Mouse (Mus musculus) thymus, postnatal 0 days (tissue): ENCODE measurements around the gene Gm20388. TPM values are rescaled to one million over a fixed set of nuclear protein-coding genes. Genes with fewer than 3 reads are reported as not detected.

Experiments used
- DNase-seq: peaks from one replicate; pipeline ENCODE4 v3.0.0-alpha.2; 2015; ENCODE audit warnings: low spot score
- polyA plus RNA-seq: library from polyadenylated mRNA; unstranded; fragments of >200 nt; fragmentation: Nextera tagmentation; extraction: Ambion mirVana; gene quantifications from 2 replicates; pipeline ENCODE4 v1.2.1, GENCODE M21; 2015

The Gm20388 gene
- polyA plus RNA-seq, 1 experiment from 2014 or later: not detected

DNA sequence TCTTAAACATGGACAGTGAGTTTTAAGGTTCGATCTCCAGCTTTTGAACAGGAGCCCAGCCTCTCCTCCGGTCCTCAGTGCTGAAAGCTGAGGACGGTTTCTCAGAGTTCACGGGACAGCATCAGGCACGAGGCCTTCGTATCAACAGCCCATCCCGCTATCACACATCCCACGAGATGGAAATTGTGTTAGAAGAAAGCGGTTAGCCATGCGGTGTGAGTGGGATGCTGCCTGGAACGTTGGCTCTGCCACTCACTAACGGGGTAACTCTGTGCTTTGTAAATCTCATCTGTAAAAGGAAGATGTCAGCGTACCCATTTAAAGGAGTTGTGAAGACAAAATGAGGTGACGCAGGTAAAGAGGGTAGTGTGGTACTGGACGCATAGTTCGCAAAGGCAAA lies 3796.5 kb downstream of the Gm20388 start:
- DNase-seq: no peak

DNA sequence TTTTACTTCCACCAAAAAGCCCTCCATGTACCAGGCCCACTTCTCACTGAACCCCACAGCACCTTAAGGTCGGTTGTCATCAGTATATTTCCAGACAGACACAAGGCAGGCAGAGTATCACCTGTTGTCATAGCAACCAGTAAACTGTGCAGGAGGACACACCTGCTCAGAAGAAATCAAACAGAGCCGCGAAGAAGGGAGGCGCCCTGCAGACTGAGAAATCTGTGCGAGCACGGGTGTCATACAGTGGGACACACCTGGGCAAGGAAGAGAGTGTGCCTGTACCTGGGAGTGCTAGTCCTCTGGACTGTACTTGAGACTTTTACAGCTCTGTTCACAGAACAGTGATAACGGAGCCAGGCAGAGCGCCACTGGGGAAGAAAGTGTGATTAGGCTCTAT lies 3798.1 kb downstream of the Gm20388 start:
- DNase-seq: no peak

DNA sequence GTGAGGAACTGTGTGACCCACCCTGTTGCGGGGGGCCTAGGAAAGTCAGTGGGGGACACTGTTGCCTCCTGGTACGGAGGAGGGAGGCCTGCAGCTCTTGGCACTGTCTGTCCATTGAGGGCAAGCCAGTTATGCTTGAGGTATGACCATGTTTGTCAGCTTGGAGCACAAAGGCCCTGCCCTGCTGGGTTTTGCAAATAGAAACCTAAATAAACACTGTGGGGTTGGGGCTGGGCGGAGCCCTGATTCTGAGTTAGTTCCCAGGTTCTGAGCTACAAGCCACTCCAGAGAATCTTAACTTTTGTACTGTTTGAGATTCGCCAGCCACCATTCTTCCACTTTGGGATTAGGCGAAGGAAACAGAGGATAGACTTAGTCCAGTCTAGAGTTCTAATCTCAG lies 3799.7 kb downstream of the Gm20388 start:
- DNase-seq: no peak

GRCm38 (mm10) chr8:123714451-123714850 lies 3803.8 kb downstream of the Gm20388 start:
- no peak for DNase-seq

- no peak for DNase-seq
Measured at GRCm38 (mm10) chr8:123715916-123716592, 3805.4 kb downstream of the Gm20388 start.

- DNase-seq: no peak
Measured at GRCm38 (mm10) chr8:123717104-123717503, 3806.5 kb downstream of the Gm20388 start.

- DNase-seq: no peak
Measured at GRCm38 (mm10) chr8:123717516-123718490, 3807.2 kb downstream of the Gm20388 start.

DNA sequence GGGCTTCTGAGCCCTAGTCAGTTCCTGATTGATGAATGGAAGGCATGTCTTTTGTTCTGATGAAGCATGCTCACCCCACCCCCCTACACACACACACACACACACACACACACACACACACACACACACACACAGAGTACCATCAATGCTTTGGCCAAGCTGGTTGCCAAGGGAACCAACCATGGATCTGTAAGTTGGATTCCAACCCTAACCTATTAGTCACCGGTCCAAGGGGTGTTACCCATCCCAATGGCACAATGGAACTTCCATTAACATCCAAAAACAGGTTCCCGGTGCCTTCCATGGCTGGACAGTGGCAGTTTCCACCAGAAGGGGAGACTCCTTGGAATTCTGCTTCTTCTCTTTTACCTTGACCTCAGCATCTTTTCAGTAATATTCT lies 3808.1 kb downstream of the Gm20388 start:
- no peak for DNase-seq

- no peak for DNase-seq
Measured at GRCm38 (mm10) chr8:123719280-123719679, 3808.6 kb downstream of the Gm20388 start.

DNA sequence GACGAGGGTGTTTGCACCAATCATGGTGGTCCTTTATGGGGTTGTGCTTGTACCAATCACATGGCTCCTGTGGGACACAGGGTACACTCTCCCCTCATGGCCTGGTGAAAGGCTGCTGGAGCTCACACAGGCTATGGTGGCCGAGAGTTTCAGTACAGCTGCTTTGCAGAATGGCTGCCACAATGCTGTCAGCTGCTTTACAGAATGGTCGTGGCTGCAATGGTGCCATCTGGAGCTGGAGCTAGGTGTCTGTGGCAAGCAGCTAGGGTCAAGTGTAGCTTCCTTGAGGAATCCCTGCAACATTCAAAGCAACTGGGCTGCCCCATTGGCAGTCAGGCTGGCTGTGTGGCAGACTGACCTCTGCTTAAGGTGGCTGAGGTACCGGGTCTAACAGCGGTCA lies 3809.2 kb downstream of the Gm20388 start:
- no peak for DNase-seq

- DNase-seq: no peak
Measured at GRCm38 (mm10) chr8:123720471-123721001, 3809.9 kb downstream of the Gm20388 start.

GRCm38 (mm10) chr8:123722245-123722644 lies 3811.6 kb downstream of the Gm20388 start:
- no peak for DNase-seq

DNA sequence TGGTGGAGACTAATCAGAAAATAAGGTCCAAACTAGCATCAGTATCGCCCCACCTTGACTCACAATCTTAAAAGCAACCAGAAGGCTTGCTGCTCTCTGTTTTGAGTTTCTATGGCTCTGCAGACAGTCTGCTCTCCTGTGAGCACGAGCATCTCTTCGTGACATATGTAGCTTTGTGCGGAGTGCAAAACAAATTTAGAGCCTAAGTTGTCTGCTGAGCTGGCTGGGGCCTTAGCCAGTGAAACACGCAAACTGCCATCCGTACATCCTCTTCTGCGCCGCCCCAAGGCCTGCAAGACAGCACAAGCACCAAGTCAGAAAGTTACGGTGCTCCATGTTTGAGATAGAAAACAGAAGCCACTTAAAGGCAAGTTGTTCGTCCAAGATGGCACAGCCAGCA lies 3814.1 kb downstream of the Gm20388 start:
- DNase-seq: no peak

DNA sequence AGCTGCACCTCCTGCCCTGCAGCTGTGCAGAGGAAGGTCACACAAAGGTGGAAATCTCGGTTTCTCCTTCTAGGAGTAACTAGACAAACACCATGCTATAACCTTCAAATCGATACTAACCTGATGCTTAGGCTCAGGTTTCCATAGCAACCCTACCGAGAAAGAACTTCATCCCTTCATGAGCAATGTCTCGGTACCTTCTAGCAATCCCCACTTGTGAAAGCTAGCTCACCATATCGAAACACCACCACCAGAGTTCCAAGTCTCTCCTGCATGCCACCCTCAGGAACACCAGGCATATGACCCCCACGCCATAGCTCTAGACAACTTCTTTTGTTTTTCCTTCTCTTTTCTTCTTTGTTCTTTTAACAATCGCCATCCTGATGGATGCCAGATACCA lies 3814.6 kb downstream of the Gm20388 start:
- no peak for DNase-seq

- DNase-seq: no peak
Measured at GRCm38 (mm10) chr8:123726759-123727158, 3816.1 kb downstream of the Gm20388 start.

DNA sequence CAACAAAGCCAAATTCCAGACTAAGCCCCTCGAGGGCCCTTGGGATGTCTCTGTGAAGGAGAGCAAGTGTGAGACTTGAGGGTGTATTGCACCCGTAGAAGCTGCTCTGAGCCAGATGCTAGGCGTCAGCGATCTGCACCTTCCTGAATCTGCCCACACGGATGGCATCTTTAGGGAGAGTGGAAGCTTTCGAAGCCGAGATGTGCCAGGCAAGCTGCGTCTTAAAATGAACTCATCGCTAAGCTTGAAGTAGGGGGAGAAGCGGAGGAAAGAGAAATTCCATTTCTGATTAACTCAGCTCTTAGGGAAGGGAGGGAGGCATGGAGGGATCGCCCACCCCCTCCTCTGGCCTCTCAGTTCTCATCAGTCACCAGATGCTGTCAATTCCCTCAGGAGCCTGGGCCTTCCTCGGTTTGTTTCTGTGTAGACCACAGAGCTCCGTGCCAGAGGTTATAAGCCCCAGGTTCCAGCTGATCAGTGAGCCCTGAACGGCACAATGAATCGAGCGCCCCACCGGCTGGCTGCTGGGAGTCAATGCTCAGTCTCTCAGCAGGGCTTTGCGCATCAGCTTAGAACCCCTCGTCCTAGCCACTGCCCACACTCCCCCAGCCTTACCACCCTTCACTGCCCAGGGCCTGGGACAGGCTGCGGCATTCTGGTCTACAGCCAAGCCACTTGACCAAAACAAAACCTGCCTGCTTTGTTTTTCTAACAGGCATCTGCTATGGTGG lies 3818.6 kb downstream of the Gm20388 start:
- DNase-seq: no peak

DNA sequence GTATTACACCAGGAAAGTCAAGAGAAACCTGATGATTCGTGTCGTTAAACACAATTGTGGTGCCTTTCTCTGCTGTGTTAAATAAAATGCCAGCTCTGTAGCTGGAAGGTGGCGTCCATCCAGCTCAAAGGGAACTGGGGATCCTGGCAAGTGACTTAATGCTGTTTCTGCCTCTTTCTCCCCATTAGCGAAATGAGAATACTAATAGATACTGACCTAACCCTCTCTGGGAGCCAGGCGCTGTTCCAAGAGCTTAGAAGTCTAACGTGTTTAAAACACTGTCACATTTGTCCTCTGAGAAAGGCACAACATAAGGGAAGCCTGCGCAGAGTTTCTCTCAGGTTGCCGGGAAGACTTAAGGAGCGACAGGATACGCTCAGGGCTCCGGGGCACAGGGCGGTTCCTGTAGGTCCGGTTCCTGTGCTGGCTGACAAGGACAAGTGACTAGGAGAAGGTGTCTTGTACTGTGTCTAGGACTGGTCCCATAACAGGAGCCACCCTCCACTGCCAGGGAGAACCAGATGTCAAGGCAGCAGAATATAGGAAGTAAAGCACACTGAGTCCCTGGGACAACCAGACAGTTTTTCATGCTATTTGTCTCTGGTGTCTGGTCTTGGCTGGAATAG lies 3819.3 kb downstream of the Gm20388 start:
- no peak for DNase-seq

DNA sequence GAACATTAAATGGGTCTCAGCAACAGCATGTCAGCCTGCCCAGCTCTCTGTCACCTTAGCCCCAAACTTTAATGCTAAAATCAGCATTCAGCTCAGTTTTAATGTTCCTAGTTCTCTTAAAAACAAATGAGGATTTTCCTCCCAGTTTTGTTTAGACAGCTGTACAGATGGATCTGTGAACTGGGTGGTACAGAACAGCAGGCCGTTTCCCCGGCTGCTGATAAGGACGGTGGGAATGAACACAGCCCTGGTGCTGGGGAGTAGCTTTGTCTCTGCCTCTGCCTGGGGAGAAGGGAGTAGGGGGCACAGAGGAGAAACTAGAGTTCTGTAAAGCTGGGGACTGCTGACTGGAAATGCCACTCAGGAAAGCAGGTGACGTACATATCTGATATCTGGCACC lies 3821.7 kb downstream of the Gm20388 start:
- DNase-seq: no peak

GRCm38 (mm10) chr8:123734486-123734885 lies 3823.8 kb downstream of the Gm20388 start:
- DNase-seq: no peak

- no peak for DNase-seq
Measured at GRCm38 (mm10) chr8:123736974-123737373, 3826.3 kb downstream of the Gm20388 start.

GRCm38 (mm10) chr8:123740263-123740662 lies 3829.6 kb downstream of the Gm20388 start:
- no peak for DNase-seq
